27 mouse cellular contexts compared by ENCODE assay signal in the genomic region with DNA sequence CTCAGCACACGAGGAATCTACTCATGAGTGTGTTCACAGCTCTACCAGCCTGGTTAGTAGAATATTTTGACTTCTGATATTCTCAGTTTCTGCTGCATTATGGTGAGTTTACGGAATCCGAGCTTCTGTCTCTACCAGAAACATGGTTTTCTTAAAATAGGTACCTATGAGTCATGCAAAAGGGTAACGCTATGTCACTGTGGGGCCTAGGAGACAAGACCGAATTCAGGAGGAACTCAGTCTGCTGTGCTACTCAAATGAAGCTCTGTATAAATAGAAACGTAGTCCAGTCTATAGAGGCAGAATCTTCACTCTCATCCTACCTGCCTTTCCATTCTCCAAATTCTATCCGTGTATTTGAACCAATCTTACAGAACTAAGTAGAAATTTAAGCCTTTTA.
"Had no signal": no experiment of that assay in that cellular context is flagged by ENCODE, and none has a peak within 500 bp of the region (broad histone marks: within the 10 kb centered on the region; RNA-seq: fewer than 3 reads in every experiment).

No protein-coding gene starts in this region.

- ATAC-seq: forebrain, embryonic 13.5 days; forebrain, embryonic 14.5 days; forebrain, embryonic 16.5 days; forebrain, postnatal 0 days had no signal

- H3K27ac ChIP-seq: embryonic facial prominence, embryonic 10.5 days; embryonic facial prominence, embryonic 12.5 days; embryonic facial prominence, embryonic 13.5 days; embryonic facial prominence, embryonic 15.5 days; forebrain, embryonic 12.5 days; forebrain, embryonic 13.5 days; gastrocnemius, adult 2 months; heart, adult 2 months; heart, embryonic 10.5 days had no signal

- H3K36me3 ChIP-seq: embryonic facial prominence, embryonic 10.5 days; embryonic facial prominence, embryonic 12.5 days; embryonic facial prominence, embryonic 13.5 days; embryonic facial prominence, embryonic 15.5 days; forebrain, embryonic 12.5 days; heart, embryonic 10.5 days; heart, embryonic 12.5 days had no signal

- DNase-seq: cerebellum, adult 9-10 months; cerebellum, adult 9-11 months; cerebellum, postnatal 10 days; cerebellum, postnatal 14 days; cerebellum, postnatal 25 days; cerebellum, postnatal 36 days; forebrain, postnatal 0 days; gastrocnemius, adult 2 months; gastrocnemius, postnatal 10 days; gastrocnemius, postnatal 14 days; gastrocnemius, postnatal 25 days; gastrocnemius, postnatal 36 days; heart, adult 11 months; heart, adult 18-20 months; heart, adult 2 months had no signal

- H3K4me2 ChIP-seq: embryonic facial prominence, embryonic 12.5 days; embryonic facial prominence, embryonic 13.5 days; embryonic facial prominence, embryonic 15.5 days; forebrain, embryonic 12.5 days; forebrain, embryonic 13.5 days; heart, embryonic 11.5 days; heart, embryonic 12.5 days had no signal

- H3K9ac ChIP-seq: embryonic facial prominence, embryonic 12.5 days; embryonic facial prominence, embryonic 13.5 days; embryonic facial prominence, embryonic 15.5 days; forebrain, embryonic 12.5 days; forebrain, embryonic 13.5 days; forebrain, postnatal 0 days; heart, embryonic 12.5 days had no signal

- H3K4me3 ChIP-seq: embryonic facial prominence, embryonic 10.5 days; embryonic facial prominence, embryonic 12.5 days; embryonic facial prominence, embryonic 13.5 days; embryonic facial prominence, embryonic 15.5 days; erythroblast, embryonic 14.5 days; forebrain, embryonic 12.5 days; forebrain, embryonic 13.5 days; gastrocnemius, adult 2 months; heart, adult 2 months; heart, embryonic 10.5 days; heart, embryonic 12.5 days had no signal

- H3K27me3 ChIP-seq: embryonic facial prominence, embryonic 12.5 days; embryonic facial prominence, embryonic 13.5 days; embryonic facial prominence, embryonic 15.5 days; forebrain, embryonic 12.5 days; forebrain, embryonic 13.5 days; heart, embryonic 12.5 days had no signal

- H3K9me3 ChIP-seq: embryonic facial prominence, embryonic 10.5 days; embryonic facial prominence, embryonic 12.5 days; embryonic facial prominence, embryonic 13.5 days; embryonic facial prominence, embryonic 15.5 days; forebrain, embryonic 12.5 days; forebrain, embryonic 13.5 days; heart, embryonic 10.5 days; heart, embryonic 12.5 days had no signal

- H3K4me1 ChIP-seq: embryonic facial prominence, embryonic 10.5 days; embryonic facial prominence, embryonic 12.5 days; embryonic facial prominence, embryonic 13.5 days; embryonic facial prominence, embryonic 15.5 days; forebrain, embryonic 12.5 days; forebrain, embryonic 13.5 days; heart, embryonic 10.5 days; heart, embryonic 12.5 days had no signal
